Mouse (Mus musculus): ENCODE results near the gene Afap1l2. TPM values are rescaled to one million over a fixed set of nuclear protein-coding genes. Genes with fewer than 3 reads are reported as not detected.

The Afap1l2 gene
- polyA plus RNA-seq, 1 experiment: 7.6 TPM

- no peak overlapping the region for H3K4me3 ChIP-seq (ENCODE audit: extremely low read depth, insufficient read depth, insufficient read length)
- no peak overlapping the region for H3K27ac ChIP-seq (ENCODE audit: insufficient read depth, low read length)
- no peaks in the 10 kb centered on the region; the same call in 1 of the 2 replicates for H3K4me1 ChIP-seq (ENCODE audit: control insufficient read depth, insufficient read depth, insufficient read length)
- H3K36me3 ChIP-seq (ENCODE audit: control insufficient read depth, insufficient read depth, low read length): no peaks in the 10 kb centered on the region
- DNase-seq (ENCODE audit: low read depth in 1 of 2, low spot score in 2 of 2): no peak
- 79% methylated on average over 4 of the region's 4 CpGs for WGBS
- no peaks in the 10 kb centered on the region for H3K27me3 ChIP-seq (ENCODE audit: control insufficient read depth, insufficient read depth, low read length)
- TF ChIP-seq CTCF (IDR thresholded peaks at IDR 0.05; ENCODE audit: extremely low read depth, insufficient read depth, insufficient read length, insufficient replicate concordance): no peak
- no peak for TF ChIP-seq POLR2A (IDR thresholded peaks at IDR 0.05; ENCODE audit: low read depth, low read length)
These were observed 54.2 kb downstream of the Afap1l2 start for GRCm38 (mm10) chr19:56953856-56954255.

DNA sequence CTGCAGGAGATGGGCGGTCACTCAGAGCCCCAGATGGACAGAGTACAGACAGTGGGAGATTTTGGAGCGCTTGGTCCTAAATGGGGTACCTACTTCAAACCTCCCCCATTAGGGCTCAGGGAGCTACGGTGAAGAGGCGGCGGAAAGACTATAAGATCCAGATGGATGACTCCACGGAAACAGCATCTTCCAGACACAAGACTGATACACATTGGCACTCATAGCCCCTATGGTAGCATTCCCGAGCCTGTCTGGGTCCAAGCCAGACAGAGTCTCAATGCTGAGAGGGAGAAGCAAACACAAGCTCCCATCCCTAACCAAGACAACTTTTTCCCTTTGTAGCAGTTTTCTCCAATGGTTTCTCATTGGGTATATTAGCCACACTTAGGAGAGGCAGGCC lies 57.2 kb downstream of the Afap1l2 start:
- Histone ChIP-seq H3K36me3 (ENCODE audit: control insufficient read depth, insufficient read depth, low read length) (no peaks in the 10 kb centered on the region), H3K27ac (ENCODE audit: insufficient read depth, low read length) (no peak overlapping the region), H3K4me1 (ENCODE audit: control insufficient read depth, insufficient read depth, insufficient read length) (no peaks in the 10 kb centered on the region; the same call in 1 of the 2 replicates), H3K4me3 (ENCODE audit: extremely low read depth, insufficient read depth, insufficient read length) (no peak overlapping the region), H3K27me3 (ENCODE audit: control insufficient read depth, insufficient read depth, low read length) (no peaks in the 10 kb centered on the region)
- no peak for DNase-seq (ENCODE audit: low read depth in 1 of 2, low spot score in 2 of 2)
- TF ChIP-seq POLR2A (IDR thresholded peaks at IDR 0.05; ENCODE audit: low read depth, low read length) (no peak), CTCF (IDR thresholded peaks at IDR 0.05; ENCODE audit: extremely low read depth, insufficient read depth, insufficient read length, insufficient replicate concordance) (no peak)
- WGBS: 88% methylated on average over 7 of the region's 7 CpGs

DNA sequence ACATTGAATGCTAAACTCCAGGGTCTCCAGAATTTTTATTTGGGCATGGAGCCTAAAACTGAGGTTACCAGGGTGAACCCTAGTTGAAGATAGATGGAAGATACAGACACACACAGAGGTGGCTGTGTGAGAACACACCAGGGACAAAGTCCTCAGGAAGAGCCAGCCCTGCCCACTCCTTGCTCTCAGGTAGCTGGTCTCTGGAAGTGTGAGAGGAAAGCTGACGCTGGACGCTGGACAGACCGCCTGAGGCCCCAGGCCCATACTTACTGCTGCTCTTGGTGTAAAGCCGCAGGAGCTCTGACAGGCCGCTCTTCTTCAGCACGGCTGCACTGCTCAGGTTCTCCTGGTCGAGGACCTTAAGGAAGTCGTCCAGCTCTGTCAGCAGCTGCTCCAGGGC lies 58.2 kb downstream of the Afap1l2 start:
- Histone ChIP-seq H3K36me3 (ENCODE audit: control insufficient read depth, insufficient read depth, low read length) (no peaks in the 10 kb centered on the region), H3K27ac (ENCODE audit: insufficient read depth, low read length) (no peak overlapping the region), H3K27me3 (ENCODE audit: control insufficient read depth, insufficient read depth, low read length) (no peaks in the 10 kb centered on the region), H3K4me1 (ENCODE audit: control insufficient read depth, insufficient read depth, insufficient read length) (no peaks in the 10 kb centered on the region), H3K4me3 (ENCODE audit: extremely low read depth, insufficient read depth, insufficient read length) (no peak overlapping the region)
- 81% methylated on average over 8 of the region's 8 CpGs for WGBS
- no peak for TF ChIP-seq CTCF (IDR thresholded peaks at IDR 0.05; ENCODE audit: extremely low read depth, insufficient read depth, insufficient read length, insufficient replicate concordance)
- TF ChIP-seq POLR2A (IDR thresholded peaks at IDR 0.05; ENCODE audit: low read depth, low read length): no peak
- no peak for DNase-seq (ENCODE audit: low read depth in 1 of 2, low spot score in 2 of 2)

GRCm38 (mm10) chr19:56947971-56948610 lies 59.9 kb downstream of the Afap1l2 start:
- H3K27me3 ChIP-seq (ENCODE audit: control insufficient read depth, insufficient read depth, low read length): no peaks in the 10 kb centered on the region
- H3K4me3 ChIP-seq (ENCODE audit: extremely low read depth, insufficient read depth, insufficient read length): no peak overlapping the region
- H3K27ac ChIP-seq (ENCODE audit: insufficient read depth, low read length): no peak overlapping the region
- 72% methylated on average over 6 of the region's 6 CpGs for WGBS
- no peak for DNase-seq (ENCODE audit: low read depth in 1 of 2, low spot score in 2 of 2)
- no peaks in the 10 kb centered on the region for H3K4me1 ChIP-seq (ENCODE audit: control insufficient read depth, insufficient read depth, insufficient read length)
- no peaks in the 10 kb centered on the region for H3K36me3 ChIP-seq (ENCODE audit: control insufficient read depth, insufficient read depth, low read length)
- TF ChIP-seq POLR2A (IDR thresholded peaks at IDR 0.05; ENCODE audit: low read depth, low read length) (no peak), CTCF (IDR thresholded peaks at IDR 0.05; ENCODE audit: extremely low read depth, insufficient read depth, insufficient read length, insufficient replicate concordance) (no peak)

DNA sequence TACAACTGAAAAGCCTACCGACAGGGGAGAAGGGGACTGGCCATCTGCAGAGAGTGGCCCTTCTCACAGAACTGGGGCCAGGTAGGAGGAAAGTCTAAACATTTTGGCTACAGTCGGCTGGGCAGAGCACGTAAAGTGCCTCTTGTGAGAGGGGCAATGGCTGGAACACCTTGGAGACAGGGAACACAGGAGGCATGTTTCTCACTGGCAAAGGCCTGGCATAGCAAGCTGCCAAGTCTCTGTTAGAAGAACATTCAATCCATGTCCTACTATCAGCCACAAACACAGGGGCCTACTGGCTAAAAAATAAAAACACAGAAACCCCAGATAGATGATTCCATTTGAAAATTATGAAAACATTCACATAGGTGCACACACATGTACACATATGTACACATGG lies 61.3 kb downstream of the Afap1l2 start:
- DNase-seq (ENCODE audit: low read depth in 1 of 2, low spot score in 2 of 2): no peak
- WGBS: 87% methylated on average over 3 of the region's 3 CpGs
- H3K27me3 ChIP-seq (ENCODE audit: control insufficient read depth, insufficient read depth, low read length): no peaks in the 10 kb centered on the region
- no peaks in the 10 kb centered on the region for H3K36me3 ChIP-seq (ENCODE audit: control insufficient read depth, insufficient read depth, low read length)
- no peaks in the 10 kb centered on the region for H3K4me1 ChIP-seq (ENCODE audit: control insufficient read depth, insufficient read depth, insufficient read length)
- no peak overlapping the region for H3K27ac ChIP-seq (ENCODE audit: insufficient read depth, low read length)
- no peak overlapping the region for H3K4me3 ChIP-seq (ENCODE audit: extremely low read depth, insufficient read depth, insufficient read length)
- TF ChIP-seq POLR2A (IDR thresholded peaks at IDR 0.05; ENCODE audit: low read depth, low read length) (no peak), CTCF (IDR thresholded peaks at IDR 0.05; ENCODE audit: extremely low read depth, insufficient read depth, insufficient read length, insufficient replicate concordance) (no peak)

- Histone ChIP-seq H3K4me1 (ENCODE audit: control insufficient read depth, insufficient read depth, insufficient read length) (no peaks in the 10 kb centered on the region), H3K4me3 (ENCODE audit: extremely low read depth, insufficient read depth, insufficient read length) (no peak overlapping the region), H3K27ac (ENCODE audit: insufficient read depth, low read length) (no peak overlapping the region), H3K27me3 (ENCODE audit: control insufficient read depth, insufficient read depth, low read length) (no peaks in the 10 kb centered on the region), H3K36me3 (ENCODE audit: control insufficient read depth, insufficient read depth, low read length) (no peaks in the 10 kb centered on the region)
- DNase-seq (ENCODE audit: low read depth in 1 of 2, low spot score in 2 of 2): no peak
- TF ChIP-seq CTCF (IDR thresholded peaks at IDR 0.05; ENCODE audit: extremely low read depth, insufficient read depth, insufficient read length, insufficient replicate concordance) (no peak), POLR2A (IDR thresholded peaks at IDR 0.05; ENCODE audit: low read depth, low read length) (no peak)
- WGBS: 91% methylated on average over 7 of the region's 7 CpGs
These were observed 61.8 kb downstream of the Afap1l2 start for GRCm38 (mm10) chr19:56946277-56946676.

DNA sequence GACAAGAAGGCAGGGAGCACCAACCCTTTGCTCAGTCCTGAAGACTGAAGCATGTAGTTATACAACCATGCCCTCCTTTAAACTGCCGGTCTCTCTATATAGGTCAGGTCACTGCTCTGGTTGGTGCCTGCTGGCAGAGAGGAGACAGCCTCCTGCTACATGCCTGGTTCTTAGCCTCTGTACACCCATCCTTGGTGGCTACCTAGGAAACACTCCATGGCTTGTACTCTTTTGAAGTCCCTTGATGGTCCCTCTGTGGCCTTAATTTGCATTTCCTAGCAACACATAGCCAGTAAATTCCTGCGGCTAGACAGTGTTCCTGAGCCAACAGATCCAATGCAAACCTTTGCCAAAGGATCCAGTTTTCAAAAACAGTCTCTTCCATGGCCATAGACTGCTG lies 62.4 kb downstream of the Afap1l2 start:
- H3K36me3 ChIP-seq (ENCODE audit: control insufficient read depth, insufficient read depth, low read length): no peaks in the 10 kb centered on the region
- H3K4me1 ChIP-seq (ENCODE audit: control insufficient read depth, insufficient read depth, insufficient read length): no peaks in the 10 kb centered on the region
- no peaks in the 10 kb centered on the region for H3K27me3 ChIP-seq (ENCODE audit: control insufficient read depth, insufficient read depth, low read length)
- H3K4me3 ChIP-seq (ENCODE audit: extremely low read depth, insufficient read depth, insufficient read length): no peak overlapping the region
- DNase-seq (ENCODE audit: low read depth in 1 of 2, low spot score in 2 of 2): no peak
- no peak overlapping the region for H3K27ac ChIP-seq (ENCODE audit: insufficient read depth, low read length)
- WGBS: 87% methylated on average over 2 of the region's 2 CpGs
- TF ChIP-seq CTCF (IDR thresholded peaks at IDR 0.05; ENCODE audit: extremely low read depth, insufficient read depth, insufficient read length, insufficient replicate concordance) (no peak), POLR2A (IDR thresholded peaks at IDR 0.05; ENCODE audit: low read depth, low read length) (no peak)
